Mouse (Mus musculus) lung, postnatal 4 days (tissue): ENCODE measurements around the gene Hepacam.

Experiments
- DNase-seq, 2 experiments: peaks; one replicate each; pipeline ENCODE4 v3.0.0; 2021

Gene Hepacam

GRCm38 (mm10) chr9:37384284-37385182, 17.4 kb downstream of the Hepacam start:
- peak; percentile 64 to 73 for DNase-seq

GRCm38 (mm10) chr9:37390891-37391290, 23.7 kb downstream of the Hepacam start:
- DNase-seq = no peak

GRCm38 (mm10) chr9:37392071-37392470, 24.9 kb downstream of the Hepacam start:
- no peak for DNase-seq

- no peak for DNase-seq
Measured at GRCm38 (mm10) chr9:37393482-37394131, 26.5 kb downstream of the Hepacam start.

- peak; percentile 52 to 80 for DNase-seq
Measured at GRCm38 (mm10) chr9:37400585-37400984, 33.4 kb downstream of the Hepacam start.

GRCm38 (mm10) chr9:37401802-37402201, 34.7 kb downstream of the Hepacam start, which contains the start of gene Robo4:
Robo4 (plus strand) TSS chr9:37401897.
- peak; percentile 55 to 64 for DNase-seq

- DNase-seq = no peak
Measured at GRCm38 (mm10) chr9:37402501-37402900, 35.4 kb downstream of the Hepacam start.

- DNase-seq = no peak
Measured at GRCm38 (mm10) chr9:37403011-37403410, 35.9 kb downstream of the Hepacam start.

- peak in 1 of 2 experiments; percentile 40 for DNase-seq
Measured at GRCm38 (mm10) chr9:37406372-37406771, 39.2 kb downstream of the Hepacam start.

- DNase-seq = no peak
Measured at GRCm38 (mm10) chr9:37407850-37408502, 40.8 kb downstream of the Hepacam start.

GRCm38 (mm10) chr9:37409698-37410445, 42.7 kb downstream of the Hepacam start:
- DNase-seq = no peak

GRCm38 (mm10) chr9:37412989-37413388, 45.8 kb downstream of the Hepacam start:
- DNase-seq = no peak

- no peak for DNase-seq
Measured at GRCm38 (mm10) chr9:37414666-37415065, 47.5 kb downstream of the Hepacam start.

GRCm38 (mm10) chr9:37418791-37419190, 51.6 kb downstream of the Hepacam start:
- DNase-seq = no peak

- DNase-seq = peak; percentile 91
Measured at GRCm38 (mm10) chr9:37420676-37421075, 53.5 kb downstream of the Hepacam start.

GRCm38 (mm10) chr9:37421239-37421638, 54.1 kb downstream of the Hepacam start:
- peak; percentile 31 to 49 for DNase-seq

GRCm38 (mm10) chr9:37429326-37429725, 62.2 kb downstream of the Hepacam start:
- DNase-seq = no peak

- peak; percentile 82 to 87 for DNase-seq
Measured at GRCm38 (mm10) chr9:37430582-37430981, 63.4 kb downstream of the Hepacam start.

GRCm38 (mm10) chr9:37432026-37432666, 65.0 kb downstream of the Hepacam start:
- DNase-seq = peak; percentile 62 to 70

- DNase-seq = peak in 1 of 2 experiments; percentile 21
Measured at GRCm38 (mm10) chr9:37432720-37433421, 65.7 kb downstream of the Hepacam start, which contains the start of gene Robo3. Robo3 (minus strand) TSS chr9:37433246.
